Mouse (Mus musculus) thymus, postnatal 4 days (tissue): ENCODE results near the gene Tmem183a.

Experiments used
- DNase-seq: peaks from one replicate; pipeline ENCODE4 v3.0.0; 2021

Gene Tmem183a

GRCm38 (mm10) chr1:134318261-134318660 lies 43.5 kb downstream of the Tmem183a start:
- DNase-seq, result no peak

GRCm38 (mm10) chr1:134316361-134316760 lies 45.4 kb downstream of the Tmem183a start:
- no peak for DNase-seq

DNA sequence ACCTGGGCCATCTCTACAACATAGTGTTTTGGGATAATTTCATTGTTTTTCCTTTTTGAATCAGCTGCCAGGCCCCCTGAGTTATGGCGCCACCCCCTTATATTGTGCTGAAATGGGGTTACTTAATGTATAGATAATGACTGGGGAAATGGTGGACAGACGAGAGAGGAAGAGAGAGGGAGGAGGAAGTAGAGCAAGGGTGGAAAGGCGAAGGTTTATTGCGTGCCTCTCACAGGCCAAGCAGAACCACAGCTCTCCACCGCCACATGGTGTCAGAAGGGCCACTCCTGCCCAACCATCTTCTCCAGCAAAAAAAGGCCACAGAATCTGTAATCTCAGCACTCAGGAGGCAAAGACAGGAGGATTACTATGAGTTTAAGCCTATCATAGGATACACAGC lies 46.6 kb downstream of the Tmem183a start:
- DNase-seq, result no peak

GRCm38 (mm10) chr1:134311760-134312159 lies 50.0 kb downstream of the Tmem183a start:
- no peak for DNase-seq

DNA sequence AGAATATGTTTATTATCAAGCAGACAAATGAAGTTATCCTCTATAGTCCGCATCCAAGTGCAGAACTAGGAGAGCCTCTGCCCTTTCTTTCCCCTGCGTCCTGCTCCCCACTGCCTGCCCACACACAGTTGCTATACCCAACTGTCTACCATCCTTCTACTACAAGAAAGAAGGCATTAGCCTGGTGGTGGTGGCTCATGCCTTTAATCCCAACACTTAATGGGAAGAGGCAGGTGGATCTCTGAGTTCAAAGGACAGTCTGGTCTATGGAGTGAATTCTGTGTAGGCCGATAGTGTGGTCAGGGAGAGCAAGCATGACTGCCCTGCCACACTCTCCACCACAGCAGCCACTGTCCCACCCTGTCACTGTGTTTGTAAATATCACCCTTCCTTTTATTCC lies 51.0 kb downstream of the Tmem183a start:
- DNase-seq, result no peak

GRCm38 (mm10) chr1:134310291-134310690 lies 51.5 kb downstream of the Tmem183a start:
- DNase-seq, result no peak

- DNase-seq, result peak; percentile 33
Measured at GRCm38 (mm10) chr1:134307409-134307808, 54.4 kb downstream of the Tmem183a start.

GRCm38 (mm10) chr1:134304940-134305339 lies 56.8 kb downstream of the Tmem183a start:
- no peak for DNase-seq

GRCm38 (mm10) chr1:134302568-134303238 lies 59.1 kb downstream of the Tmem183a start:
- no peak for DNase-seq

- peak; percentile 51 for DNase-seq
Measured at GRCm38 (mm10) chr1:134298636-134299411, 63.0 kb downstream of the Tmem183a start.

DNA sequence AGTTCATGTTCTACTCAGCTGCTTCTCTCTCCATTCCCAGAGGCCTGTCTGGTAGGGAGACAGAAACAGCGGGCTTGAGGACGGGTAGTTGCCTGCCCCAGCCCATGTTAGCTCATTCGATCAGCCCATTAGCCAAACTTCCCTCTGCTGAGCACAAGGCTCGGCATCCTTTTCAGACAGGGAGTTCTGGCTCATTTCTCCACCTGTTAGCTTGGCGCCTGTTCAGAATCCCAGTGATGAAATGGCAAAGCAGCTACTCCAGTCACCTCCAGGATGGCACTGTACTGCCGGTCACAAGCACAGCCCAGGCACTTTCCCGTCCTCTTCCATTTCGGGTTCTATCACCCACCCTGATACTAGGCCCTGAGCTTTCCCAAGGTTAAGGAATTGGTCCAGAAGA lies 64.5 kb downstream of the Tmem183a start:
- DNase-seq, result no peak
